Mouse (Mus musculus) embryonic fibroblast, embryonic 13.5 days (primary cell): ENCODE measurements around the gene Hist1h2bg.

Experiments
- CTCF ChIP-seq: IDR thresholded peaks from 2 replicates; pipeline ENCODE4 v1.5.1; 2011; ENCODE audit warnings: mild to moderate bottlenecking, control low read depth, low read length, moderate library complexity, borderline replicate concordance; ENCODE audit not compliant: insufficient read depth
- POLR2A ChIP-seq: IDR thresholded peaks from 2 replicates; pipeline ENCODE4 v1.6.1; 2011; ENCODE audit warnings: low read depth, mild to moderate bottlenecking, control low read depth, low read length, moderate library complexity

- no peak for TF ChIP-seq CTCF
- no peak for TF ChIP-seq POLR2A
These were observed 24.5 kb upstream of the Hist1h2bg start for GRCm38 (mm10) chr13:23546694-23547093.
